Mouse (Mus musculus) spleen, adult 2 months (tissue): ENCODE measurements around the gene Fbln2.

Experiments used
- CTCF ChIP-seq: fragments of 200-500 bp; IDR thresholded peaks from 2 replicates; pipeline ENCODE4 v1.5.1; 2011; ENCODE audit warnings: mild to moderate bottlenecking, inconsistent platforms; ENCODE audit not compliant: insufficient read depth, insufficient read length, insufficient replicate concordance; ENCODE audit errors: extremely low read depth
- POLR2A ChIP-seq: fragments of 200-500 bp; IDR thresholded peaks from 2 replicates; pipeline ENCODE4 v1.6.1; 2011; ENCODE audit warnings: low read depth, low read length, inconsistent platforms

DNA sequence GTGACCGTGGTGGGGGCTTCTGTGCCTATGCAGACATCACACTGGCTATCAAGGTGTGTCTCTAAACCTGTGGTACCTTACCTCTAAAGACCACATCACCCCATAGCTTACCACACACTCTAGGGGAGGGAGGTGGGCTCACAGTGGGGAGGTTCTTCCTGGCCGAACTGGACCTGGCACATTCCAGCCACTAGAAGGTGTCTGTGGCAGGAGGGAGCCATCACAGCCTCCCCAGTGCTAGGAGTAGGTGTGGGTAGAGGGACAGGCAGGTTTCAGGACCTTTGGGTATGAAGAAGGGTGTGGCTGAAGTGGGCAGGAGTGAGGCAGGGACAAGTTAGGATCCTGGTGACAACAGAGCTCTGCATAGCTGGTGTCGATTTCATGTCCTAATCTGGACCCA lies 44.4 kb upstream of the Fbln2 start:
- no peak for TF ChIP-seq CTCF
- no peak for TF ChIP-seq POLR2A
